Mouse (Mus musculus) hindbrain, embryonic 16.5 days (tissue): ENCODE data around the gene Uhrf1bp1. TPM values are rescaled to one million over a fixed set of nuclear protein-coding genes. Genes with fewer than 3 reads are reported as not detected.

ENCODE experiments used
- ATAC-seq: fragments of 200-750 bp; cut with Nextera tagmentation; 2 replicates; pipeline ENCODE4 v1.8.0; 2017; ENCODE audit warnings: moderate TSS enrichment, moderate library complexity
- H3K27ac ChIP-seq: fragments of 300-500 bp; sonication (generic); 2 replicates; pipeline ENCODE4 v1.5.1; 2014; ENCODE audit warnings: low read depth, mild to moderate bottlenecking, control low read depth, low read length, moderate library complexity
- H3K27me3 ChIP-seq: fragments of 300-500 bp; sonication (generic); replicated peaks from 2 replicates; pipeline ENCODE4 v1.6.1; 2014; ENCODE audit warnings: low read length; ENCODE audit not compliant: control insufficient read depth, insufficient read depth
- H3K36me3 ChIP-seq: fragments of 300-500 bp; sonication (generic); 2 replicates; pipeline ENCODE4 v1.6.1; 2014; ENCODE audit warnings: mild to moderate bottlenecking, low read length, moderate library complexity, mixed read lengths; ENCODE audit not compliant: control insufficient read depth, insufficient read depth
- H3K4me1 ChIP-seq: fragments of 300-500 bp; sonication (generic); 2 replicates; pipeline ENCODE4 v1.6.1; 2014; ENCODE audit warnings: low read depth, low read length; ENCODE audit not compliant: control insufficient read depth, insufficient read depth
- H3K4me2 ChIP-seq: fragments of 300-500 bp; sonication (generic); 2 replicates; pipeline ENCODE4 v1.6.1; 2014; ENCODE audit warnings: mild to moderate bottlenecking, low read length, control low read depth, moderate library complexity
- H3K4me3 ChIP-seq: fragments of 300-500 bp; sonication (generic); 2 replicates; pipeline ENCODE4 v1.5.1; 2014; ENCODE audit warnings: mild to moderate bottlenecking, low read length, control low read depth, moderate library complexity
- H3K9ac ChIP-seq: fragments of 300-500 bp; sonication (generic); 2 replicates; pipeline ENCODE4 v1.6.1; 2014; ENCODE audit warnings: low read depth, mild to moderate bottlenecking, control low read depth, low read length, moderate library complexity
- H3K9me3 ChIP-seq: fragments of 300-500 bp; sonication (generic); 2 replicates; pipeline ENCODE4 v1.6.1; 2014; ENCODE audit warnings: mild to moderate bottlenecking, low read length, moderate library complexity; ENCODE audit not compliant: control insufficient read depth
- WGBS: fragments of 180-500 bp; shearing (Covaris S2); extraction: QIAGEN DNeasy Blood & Tissue Kit; methylation state at CpG from one replicate; pipeline ENCODE4 v1.1.7; 2014; 5-methylcytosine and 5-hydroxymethylcytosine counted together
- polyA plus RNA-seq: library from polyadenylated mRNA; unstranded; fragments of >200 nt; fragmentation: Nextera tagmentation; extraction: Ambion mirVana; gene quantifications from 2 replicates; pipeline ENCODE4 v1.2.1, GENCODE M21; 2015

Gene Uhrf1bp1
- polyA plus RNA-seq, 1 experiment from 2014 or later: 5.3 TPM

DNA sequence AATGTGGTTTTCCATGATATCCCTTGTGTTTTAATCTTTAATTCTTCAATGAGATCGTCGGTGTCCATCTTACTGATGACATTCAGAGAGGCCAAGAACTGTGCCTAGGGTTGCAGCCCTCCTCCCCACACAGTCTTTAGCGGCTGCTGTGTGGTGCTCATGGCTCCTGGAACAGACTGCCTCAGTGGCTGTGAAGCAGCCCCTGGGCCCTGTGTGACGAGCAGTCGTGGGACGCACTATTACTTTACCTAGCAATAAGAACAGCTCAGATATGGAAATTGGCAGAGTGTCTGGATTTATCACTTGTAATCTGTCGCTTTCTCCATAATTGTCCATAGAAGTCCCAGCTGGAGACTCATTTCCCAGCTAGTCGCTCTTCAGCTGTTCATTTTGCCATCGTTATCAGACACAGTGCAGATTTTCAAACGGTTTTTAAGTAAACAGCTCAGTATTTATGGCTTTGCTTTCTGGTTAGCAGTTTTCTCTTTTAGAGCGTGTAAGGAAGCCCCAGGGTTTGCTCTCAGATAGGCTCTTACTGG, 66.0 kb downstream of the Uhrf1bp1 start:
- Histone ChIP-seq H3K4me1 (peaks cover 12% of the 10 kb centered on the region), H3K27ac (no peak overlapping the region; the same call in 1 of the 2 replicates), H3K9ac (no peak overlapping the region), H3K27me3 (no peaks in the 10 kb centered on the region), H3K36me3 (no peaks in the 10 kb centered on the region), H3K4me2 (no peak overlapping the region), H3K9me3 (no peaks in the 10 kb centered on the region), H3K4me3 (no peak overlapping the region)
- ATAC-seq: no peak; the same call in 1 of the 2 replicates
- WGBS: 69% methylated on average over 11 of the region's 11 CpGs

- Histone ChIP-seq H3K4me3 (no peak overlapping the region), H3K9ac (no peak overlapping the region), H3K9me3 (no peaks in the 10 kb centered on the region), H3K27ac (no peak overlapping the region), H3K4me1 (peaks cover 12% of the 10 kb centered on the region), H3K27me3 (no peaks in the 10 kb centered on the region), H3K4me2 (no peak overlapping the region), H3K36me3 (no peaks in the 10 kb centered on the region)
- ATAC-seq: no peak
- WGBS: 78% methylated on average over 4 of the region's 4 CpGs
These were observed 68.8 kb downstream of the Uhrf1bp1 start for GRCm38 (mm10) chr17:27925054-27925453.

DNA sequence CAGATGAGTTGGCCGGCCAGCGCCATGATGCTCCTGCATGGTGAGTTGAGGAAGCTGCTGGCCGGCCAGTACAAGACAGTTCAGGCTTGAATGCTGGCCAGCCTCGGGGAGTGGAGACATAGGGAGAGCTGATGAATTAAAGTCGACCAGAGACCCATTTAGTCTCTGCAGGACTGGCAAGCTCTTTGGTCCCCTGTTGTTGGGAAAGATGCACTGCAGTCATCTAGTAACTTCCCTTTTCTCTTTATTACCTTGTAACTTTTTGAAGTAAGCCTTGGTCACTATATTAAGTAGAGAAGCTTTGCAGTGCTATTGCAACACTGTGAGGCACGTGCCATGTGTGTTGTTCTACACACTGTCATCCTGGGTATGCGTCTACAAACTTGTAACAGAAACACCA, 69.3 kb downstream of the Uhrf1bp1 start:
- Histone ChIP-seq H3K27ac (no peak overlapping the region), H3K4me2 (no peak overlapping the region), H3K36me3 (no peaks in the 10 kb centered on the region), H3K4me1 (peaks cover 12% of the 10 kb centered on the region), H3K9me3 (no peaks in the 10 kb centered on the region), H3K9ac (no peak overlapping the region), H3K27me3 (no peaks in the 10 kb centered on the region), H3K4me3 (no peak overlapping the region)
- WGBS: 73% methylated on average over 7 of the region's 7 CpGs
- no peak for ATAC-seq

GRCm38 (mm10) chr17:27930291-27930690, 74.0 kb downstream of the Uhrf1bp1 start:
- H3K27me3 ChIP-seq: no peaks in the 10 kb centered on the region
- no peak overlapping the region for H3K9ac ChIP-seq
- H3K4me2 ChIP-seq: no peak overlapping the region
- ATAC-seq: no peak
- no peaks in the 10 kb centered on the region for H3K9me3 ChIP-seq
- 93% methylated on average over 5 of the region's 5 CpGs for WGBS
- no peak overlapping the region for H3K27ac ChIP-seq
- no peak overlapping the region for H3K4me3 ChIP-seq
- H3K4me1 ChIP-seq: no peaks in the 10 kb centered on the region
- H3K36me3 ChIP-seq: no peaks in the 10 kb centered on the region

GRCm38 (mm10) chr17:27931826-27932225, 75.6 kb downstream of the Uhrf1bp1 start:
- no peaks in the 10 kb centered on the region for H3K9me3 ChIP-seq
- H3K27me3 ChIP-seq: no peaks in the 10 kb centered on the region
- H3K4me2 ChIP-seq: no peak overlapping the region
- no peaks in the 10 kb centered on the region for H3K36me3 ChIP-seq
- H3K27ac ChIP-seq: no peak overlapping the region
- 87% methylated on average over 4 of the region's 4 CpGs for WGBS
- no peak for ATAC-seq
- no peak overlapping the region for H3K4me3 ChIP-seq
- no peak overlapping the region for H3K9ac ChIP-seq
- H3K4me1 ChIP-seq: no peaks in the 10 kb centered on the region

- Histone ChIP-seq H3K4me2 (no peak overlapping the region), H3K27ac (no peak overlapping the region), H3K36me3 (no peaks in the 10 kb centered on the region), H3K9ac (no peak overlapping the region), H3K27me3 (no peaks in the 10 kb centered on the region), H3K9me3 (no peaks in the 10 kb centered on the region), H3K4me3 (no peak overlapping the region), H3K4me1 (peaks cover 14% of the 10 kb centered on the region)
- WGBS: 92% methylated on average over 10 of the region's 10 CpGs
- no peak for ATAC-seq
These were observed 78.1 kb downstream of the Uhrf1bp1 start for GRCm38 (mm10) chr17:27934136-27934910.

GRCm38 (mm10) chr17:27935091-27935490, 78.8 kb downstream of the Uhrf1bp1 start:
- no peaks in the 10 kb centered on the region for H3K27me3 ChIP-seq
- H3K4me3 ChIP-seq: no peak overlapping the region
- WGBS: 94% methylated on average over 3 of the region's 3 CpGs
- no peak for ATAC-seq
- no peaks in the 10 kb centered on the region for H3K36me3 ChIP-seq
- H3K4me1 ChIP-seq: peaks cover 14% of the 10 kb centered on the region
- no peak overlapping the region for H3K9ac ChIP-seq
- no peak overlapping the region for H3K27ac ChIP-seq
- no peaks in the 10 kb centered on the region for H3K9me3 ChIP-seq
- H3K4me2 ChIP-seq: no peak overlapping the region

GRCm38 (mm10) chr17:27937054-27937615, 80.9 kb downstream of the Uhrf1bp1 start:
- Histone ChIP-seq H3K9me3 (no peaks in the 10 kb centered on the region), H3K36me3 (no peaks in the 10 kb centered on the region), H3K4me2 (no peak overlapping the region), H3K27me3 (no peaks in the 10 kb centered on the region), H3K4me3 (no peak overlapping the region), H3K27ac (no peak overlapping the region), H3K4me1 (peaks cover 14% of the 10 kb centered on the region), H3K9ac (no peak overlapping the region)
- no peak for ATAC-seq
- WGBS: 83% methylated on average over 4 of the region's 4 CpGs

DNA sequence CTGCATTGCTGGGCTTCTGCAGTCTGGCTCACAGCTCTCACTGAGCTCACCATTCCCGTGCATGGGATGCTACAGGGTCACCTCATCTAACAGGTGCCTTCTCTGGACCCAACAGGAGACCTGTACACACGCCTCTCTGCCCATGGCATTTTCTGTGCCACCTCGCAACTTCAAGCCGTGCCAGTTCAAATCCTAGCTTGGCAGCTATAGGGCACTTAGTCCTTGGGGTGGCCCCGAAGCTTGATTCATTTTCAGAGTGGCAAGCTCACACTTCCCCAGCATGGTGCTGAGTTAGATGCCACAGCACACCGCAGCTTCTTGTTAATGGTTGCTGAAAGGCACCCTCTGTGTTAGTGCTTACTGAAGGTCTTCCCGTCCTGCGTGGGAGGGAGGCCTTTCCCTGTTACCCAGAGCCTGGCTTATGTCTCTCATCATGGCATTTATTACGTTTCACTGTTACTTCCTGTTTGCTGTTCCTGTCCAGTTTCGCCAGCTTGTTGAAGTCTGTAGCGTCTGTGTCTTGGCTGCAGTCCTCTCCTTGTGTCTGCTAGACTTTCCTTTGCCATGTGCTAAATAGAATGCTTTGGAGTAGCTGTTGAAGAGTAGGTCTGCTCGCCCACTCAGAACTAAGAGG, 82.0 kb downstream of the Uhrf1bp1 start:
- ATAC-seq: no peak
- no peaks in the 10 kb centered on the region for H3K9me3 ChIP-seq
- peaks cover 14% of the 10 kb centered on the region for H3K4me1 ChIP-seq
- no peaks in the 10 kb centered on the region for H3K27me3 ChIP-seq
- H3K4me3 ChIP-seq: no peak overlapping the region
- no peak overlapping the region for H3K4me2 ChIP-seq
- WGBS: 77% methylated on average over 12 of the region's 12 CpGs
- H3K9ac ChIP-seq: no peak overlapping the region
- H3K36me3 ChIP-seq: no peaks in the 10 kb centered on the region
- H3K27ac ChIP-seq: no peak overlapping the region
